20 mouse cellular contexts compared by ENCODE assay signal in the genomic region with DNA sequence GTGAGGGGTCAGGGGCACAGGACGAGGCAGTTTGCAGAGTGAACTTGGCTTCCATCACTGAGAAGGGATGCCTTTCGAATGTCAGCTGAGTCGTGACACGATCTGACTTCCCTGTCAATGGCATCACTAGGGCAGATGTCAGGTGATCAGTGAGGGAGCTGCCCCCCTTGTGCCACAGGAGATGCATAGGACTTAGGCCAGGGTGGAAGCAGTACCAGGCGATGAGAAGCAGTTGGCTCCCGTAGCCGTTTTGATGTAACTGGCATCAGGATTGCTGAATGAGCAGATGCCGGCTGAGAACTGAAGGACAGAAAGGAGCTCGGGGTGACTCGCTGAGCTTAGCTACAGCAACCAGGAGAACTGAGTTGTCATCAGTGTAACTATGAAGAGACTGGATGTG. TPM values are rescaled to one million over a fixed set of nuclear protein-coding genes. Genes with fewer than 3 reads are reported as not detected.
DNase-seq lines count a peak whose midpoint lies in the region; ATAC-seq and TF ChIP-seq lines count a peak whose summit lies in the region.
"Had no signal": no experiment of that assay in that cellular context is flagged by ENCODE, and none has a peak within 500 bp of the region (broad histone marks: within the 10 kb centered on the region; RNA-seq: fewer than 3 reads in every experiment).

No protein-coding gene starts in this region.

- no peak overlapping the region for H3K4me3 ChIP-seq in gastrocnemius, adult 2 months
- no peak overlapping the region for H3K4me3 ChIP-seq in myocyte
- H3K4me3 ChIP-seq: embryonic facial prominence, embryonic 13.5 days; forebrain, embryonic 13.5 days; hindbrain, embryonic 12.5 days had no signal

- ATAC-seq in monocyte, adult 5-6 weeks (replicated peaks; ENCODE audit: insufficient number of reproducible peaks, low FRiP score, low TSS enrichment, poor library complexity, severe bottlenecking): no peak
- ATAC-seq: activated CD4-positive, CD25-positive, alpha-beta regulatory T cell, adult 4 months; forebrain, embryonic 13.5 days; forebrain, postnatal 0 days; hindbrain, embryonic 16.5 days; inflammation-experienced regulatory T-cells, adult 6 months; Patski had no signal

- H3ac ChIP-seq in myocyte (ENCODE audit: control insufficient read depth, insufficient read length): no peak overlapping the region

- peak; percentile 76 for DNase-seq in gastrocnemius, adult 2 months
- DNase-seq in gastrocnemius, postnatal 4 days (ENCODE audit: low spot score in 2 of 2): no peak
- DNase-seq in urinary bladder, adult 2 months (ENCODE audit: low spot score): peak; percentile 10
- no peak for DNase-seq in urinary bladder, postnatal 36 days (ENCODE audit: low spot score in 2 of 2)
- no peak for DNase-seq in left cerebral cortex, postnatal 10 days (ENCODE audit: extremely low spot score in 1 of 2, low spot score in 2 of 2)
- DNase-seq: adrenal gland, postnatal 14 days; cerebellum, adult 11-12 months; cerebellum, adult 9-11 months; cerebellum, postnatal 36 days; forebrain, postnatal 0 days; heart, postnatal 4 days had no signal

- H3K4me2 ChIP-seq in myocyte (ENCODE audit: low read depth): peak overlapping the region; percentile 53
- H3K4me2 ChIP-seq: embryonic facial prominence, embryonic 13.5 days; forebrain, embryonic 13.5 days; hindbrain, embryonic 12.5 days had no signal

- peak overlapping the region; percentile 69 for H3K27ac ChIP-seq in gastrocnemius, adult 2 months
- H3K27ac ChIP-seq: embryonic facial prominence, embryonic 13.5 days; forebrain, embryonic 13.5 days; hindbrain, embryonic 12.5 days had no signal

- H3K27me3 ChIP-seq in myocyte (ENCODE audit: control insufficient read depth, insufficient read depth, insufficient read length): no peaks in the 10 kb centered on the region
- H3K27me3 ChIP-seq: forebrain, embryonic 13.5 days; hindbrain, embryonic 12.5 days; Patski had no signal

- intact Hi-C loops in gastrocnemius, adult 2 months (cut with DNase I): no loop called here
- intact Hi-C loops in left cerebral cortex, postnatal 10 days (cut with DNase I): no loop called here

- no peak for TF ChIP-seq POLR2A in myocyte (IDR thresholded peaks at IDR 0.05; ENCODE audit: insufficient read length, low read depth)

- TF ChIP-seq CTCF in gastrocnemius, adult 2 months (IDR thresholded peaks at IDR 0.05): no peak

- H3K79me2 ChIP-seq in myocyte (ENCODE audit: control insufficient read depth, insufficient read depth): no peaks in the 10 kb centered on the region

- no peaks in the 10 kb centered on the region for H3K36me3 ChIP-seq in myocyte (ENCODE audit: control insufficient read depth, insufficient read depth)
- H3K36me3 ChIP-seq: embryonic facial prominence, embryonic 13.5 days; hindbrain, embryonic 12.5 days had no signal

TF ChIP-seq in myocyte, 11 proteins besides CTCF, POLR2A, EP300 and RAD21:
- TF ChIP-seq TCF3 (IDR thresholded peaks at IDR 0.05; ENCODE audit: insufficient read length, low read depth) (no peak), MAX (IDR thresholded peaks at IDR 0.05; ENCODE audit: low read depth) (no peak), TCF12 (IDR thresholded peaks at IDR 0.05; ENCODE audit: insufficient read depth, poor library complexity, severe bottlenecking) (no peak), SRF (IDR thresholded peaks at IDR 0.05; ENCODE audit: control insufficient read depth, insufficient read length, low read depth) (no peak), USF1 (IDR thresholded peaks at IDR 0.05; ENCODE audit: low read depth) (no peak), CEBPB (IDR thresholded peaks at IDR 0.05; ENCODE audit: insufficient read depth, poor library complexity, severe bottlenecking) (no peak), POLR2AphosphoS2 (IDR thresholded peaks at IDR 0.05; ENCODE audit: insufficient read length, low read depth) (no peak), REST (IDR thresholded peaks at IDR 0.05; ENCODE audit: insufficient read depth, insufficient read length) (no peak), E2F4 (IDR thresholded peaks at IDR 0.05; ENCODE audit: insufficient read depth) (no peak), MYOD1 (IDR thresholded peaks at IDR 0.05; ENCODE audit: control insufficient read depth in 1 of 3, insufficient read length in 2 of 3, low read depth in 2 of 3) (no peak)

RNA-seq across cellular contexts. Expression of a gene that starts 4.8 kb away (rescaled TPM):
- total RNA-seq in gastrocnemius, adult 2 months (2021): 10 to 100 TPM; 22.1 to 35.0 TPM
- 100 to 1,000 TPM; 118 to 121 TPM for total RNA-seq in gastrocnemius, postnatal 4 days (2021)
- polyA plus RNA-seq in urinary bladder, adult 2 months (2012; rRNA removed): 108 and 144 TPM in 2 replicates
- polyA plus RNA-seq in myocyte (2012; fragmentation: generic; extraction: Trizol): 127 TPM
- total RNA-seq in left cerebral cortex, postnatal 10 days (2021): 10 to 100 TPM; 43.6 to 47.3 TPM
- total RNA-seq in monocyte, adult 5-6 weeks (2017): 47.2 to 86.3 TPM (median 48.3 TPM) in 3 replicates

Comparison
In these comparisons a context has a peak if more than half of its experiments do, and no peak if none do; other contexts are left out.
1. DNase-seq: peak in gastrocnemius, adult 2 months (single experiment) and urinary bladder, adult 2 months (single experiment); none in gastrocnemius, postnatal 4 days (0 of 2), urinary bladder, postnatal 36 days (0 of 2) and left cerebral cortex, postnatal 10 days (0 of 2).